Mouse (Mus musculus) liver, postnatal 0 days (tissue): ENCODE measurements around the gene Cwc27.

Experiments
- CTCF ChIP-seq: sonication (generic); IDR thresholded peaks from 2 replicates; pipeline ENCODE4 v1.5.1; 2016; ENCODE audit warnings: antibody characterized with exemption, low read depth
- EP300 ChIP-seq: IDR thresholded peaks from 2 replicates; pipeline ENCODE4 v1.6.1; 2016; ENCODE audit warnings: antibody characterized with exemption, low read depth, mild to moderate bottlenecking

DNA sequence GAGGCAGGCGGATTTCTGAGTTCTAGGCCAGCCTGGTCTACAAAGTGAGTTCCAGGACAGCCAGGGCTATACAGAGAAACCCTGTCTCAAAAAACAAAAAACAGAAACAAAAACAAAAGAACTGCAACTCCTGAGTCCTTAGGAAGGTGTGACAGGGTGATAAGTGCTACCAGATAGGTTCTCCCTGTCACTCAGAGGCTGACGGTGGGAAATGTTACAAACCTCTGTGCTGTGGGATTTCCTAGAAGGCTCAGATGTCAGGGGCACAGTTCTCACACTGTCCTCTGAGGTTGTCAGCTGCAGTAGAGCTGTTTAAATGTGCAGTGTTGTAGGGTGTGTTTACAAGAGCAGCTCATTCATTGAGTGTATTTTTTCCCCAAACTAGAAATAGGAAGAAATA is 8.5 kb upstream of the Cwc27 start:
- no peak for TF ChIP-seq EP300
- TF ChIP-seq CTCF = no peak
